Mouse (Mus musculus): ENCODE results near the gene Med29.

GRCm38 (mm10) chr7:28344637-28345036, 47.9 kb downstream of the Med29 start:
- TF ChIP-seq POLR2A (IDR thresholded peaks at IDR 0.05; ENCODE audit: control insufficient read depth in 1 of 2, insufficient read depth in 1 of 2, low read depth in 1 of 2, low read length in 2 of 2, poor library complexity in 1 of 2): no peak
- TF ChIP-seq GABPA (IDR thresholded peaks at IDR 0.05; ENCODE audit: low read depth, low read length): no peak
- TF ChIP-seq ZMIZ1 (IDR thresholded peaks at IDR 0.05; ENCODE audit: low read depth, low read length): no peak
- peak; percentile 72 to 97 (median 86) for TF ChIP-seq CTCF (IDR thresholded peaks at IDR 0.05 in 2 of 3, conservative IDR thresholded peaks at IDR 0.05 in 1 of 3; ENCODE audit: control insufficient read depth in 1 of 3, insufficient read depth in 1 of 3, low read depth in 2 of 3, low read length in 3 of 3, poor library complexity in 1 of 3, severe bottlenecking in 1 of 3)
